Mouse (Mus musculus): Measurements from ENCODE around the gene Mogat2. TPM values are rescaled to one million over a fixed set of nuclear protein-coding genes. Genes with fewer than 3 reads are reported as not detected.

Gene Mogat2
- polyA plus RNA-seq (2016; fragmentation: Nextera tagmentation; extraction: Ambion mirVana) = 78.6 and 124 TPM in 2 replicates

DNA sequence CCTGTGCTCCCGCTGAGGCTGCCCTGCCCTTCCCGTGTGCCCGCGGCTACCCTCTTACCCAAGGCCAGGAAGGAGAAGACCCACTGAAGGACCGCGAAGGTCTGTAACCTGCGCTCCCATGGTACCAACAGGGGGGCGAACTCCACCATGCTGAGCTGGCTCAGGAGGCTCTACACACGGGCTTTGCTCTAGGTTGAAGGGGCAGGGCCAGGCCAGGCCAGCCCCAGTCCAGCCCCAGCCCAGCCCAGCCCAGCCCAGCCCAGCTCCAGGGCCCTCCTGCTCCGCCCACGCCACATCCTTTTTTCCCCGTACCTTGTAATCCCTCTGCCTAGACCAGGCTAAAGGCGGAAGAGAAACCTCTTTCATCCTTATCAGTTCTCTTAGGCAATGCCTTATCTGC is at the start of gene Mogat2:
TSS of gene Mogat2 (minus strand) at position 203 of the 400 bp plus-strand sequence.
- Histone ChIP-seq H3K9me3 (replicated peaks) (no peaks in the 10 kb centered on the region), H3K27ac (peak within 1 kb of the TSS; percentile 91), H3K4me1 (peaks cover 51% of the 10 kb centered on the region), H3K27me3 (ENCODE audit: low read depth, poor library complexity, severe bottlenecking) (no peaks in the 10 kb centered on the region), H3K36me3 (0 out of 2 replicates have a peak, but pooled peaks cover 4% of the 10 kb centered on the region), H3K4me3 (peak within 1 kb of the TSS; percentile 60)
- peak; percentile 78 for DNase-seq (ENCODE audit: low spot score)
- WGBS = under 1% methylated on average over 13 of the region's 13 CpGs

DNA sequence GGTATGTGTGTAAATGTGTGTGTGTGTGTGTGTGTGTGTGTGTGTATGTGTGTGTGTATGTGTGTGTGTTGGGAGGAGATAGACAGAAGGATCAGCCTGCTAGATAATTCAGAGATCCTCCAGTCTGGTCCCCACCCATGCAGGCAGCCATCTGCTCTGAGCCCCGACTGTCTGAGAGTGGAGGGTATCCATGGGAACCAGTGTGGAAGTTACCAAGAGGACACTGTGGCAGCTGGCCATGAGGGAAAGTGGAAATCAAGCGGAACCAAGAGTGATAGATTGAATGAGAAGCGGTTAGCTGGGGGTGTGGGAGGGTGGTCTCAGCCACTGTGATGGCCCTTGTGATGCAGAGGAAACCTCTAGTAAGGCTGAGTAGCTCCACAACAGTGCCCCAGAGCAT is 48.9 kb upstream of the Mogat2 start:
- Histone ChIP-seq H3K36me3 (no peaks in the 10 kb centered on the region), H3K27me3 (ENCODE audit: low read depth, poor library complexity, severe bottlenecking) (no peaks in the 10 kb centered on the region), H3K27ac (no peak overlapping the region), H3K4me3 (no peak overlapping the region), H3K9me3 (replicated peaks) (no peaks in the 10 kb centered on the region), H3K4me1 (peaks cover 14% of the 10 kb centered on the region)
- 77% methylated on average over 3 of the region's 3 CpGs for WGBS
- no peak for DNase-seq (ENCODE audit: low spot score)

DNA sequence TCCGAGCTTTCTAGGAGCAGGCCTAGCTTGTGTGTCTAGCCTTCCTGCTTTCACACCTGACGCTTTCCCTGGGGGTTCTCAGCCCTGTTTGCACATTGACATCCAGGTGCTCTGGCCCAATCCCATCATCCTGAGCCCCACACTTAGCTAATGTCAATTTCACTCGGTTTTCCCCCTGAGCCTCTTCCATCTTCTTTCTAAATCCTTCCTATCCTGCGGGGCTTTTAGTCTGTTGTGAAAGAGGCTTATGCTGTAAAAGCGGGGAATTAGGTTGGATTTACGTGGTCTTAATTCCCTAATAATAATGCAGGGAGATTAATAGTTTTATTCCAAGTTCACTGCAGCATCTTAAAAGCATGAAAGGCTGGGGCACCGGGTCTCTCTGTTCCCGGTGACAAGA is 41.2 kb upstream of the Mogat2 start:
- Histone ChIP-seq H3K36me3 (no peaks in the 10 kb centered on the region), H3K4me1 (peaks cover 15% of the 10 kb centered on the region; the same call in 1 of the 2 replicates), H3K27me3 (ENCODE audit: low read depth, poor library complexity, severe bottlenecking) (0 out of 2 replicates have a peak, but pooled peaks cover 6% of the 10 kb centered on the region), H3K27ac (no peak overlapping the region), H3K9me3 (replicated peaks) (no peaks in the 10 kb centered on the region), H3K4me3 (no peak overlapping the region)
- no peak for DNase-seq (ENCODE audit: low spot score)
- WGBS = 73% methylated on average over 8 of the region's 8 CpGs

DNA sequence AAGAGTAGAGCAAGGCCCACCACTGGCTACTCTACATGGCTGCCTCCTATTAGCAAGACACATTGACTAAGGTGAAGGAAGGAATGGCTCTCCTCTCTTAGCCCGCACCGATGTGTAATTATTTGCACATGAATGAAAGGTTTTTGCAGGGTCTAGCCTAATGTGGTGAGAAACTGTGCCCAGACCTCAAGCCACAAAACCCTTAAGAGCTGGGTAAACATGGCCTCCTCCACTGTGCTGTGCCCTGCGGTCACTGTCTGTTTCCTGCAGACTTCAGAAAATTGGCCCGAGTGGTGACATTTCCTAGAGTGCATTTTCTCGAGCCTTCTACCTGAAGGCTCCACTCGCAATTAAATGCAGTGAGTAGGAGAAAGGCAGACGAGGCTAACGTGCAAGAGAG is 39.9 kb upstream of the Mogat2 start:
- Histone ChIP-seq H3K27ac (no peak overlapping the region), H3K9me3 (replicated peaks) (no peaks in the 10 kb centered on the region), H3K27me3 (ENCODE audit: low read depth, poor library complexity, severe bottlenecking) (0 out of 2 replicates have a peak, but pooled peaks cover 6% of the 10 kb centered on the region), H3K36me3 (no peaks in the 10 kb centered on the region), H3K4me3 (no peak overlapping the region), H3K4me1 (peaks cover 15% of the 10 kb centered on the region; the same call in 1 of the 2 replicates)
- 90% methylated on average over 8 of the region's 8 CpGs for WGBS
- DNase-seq (ENCODE audit: low spot score) = no peak

DNA sequence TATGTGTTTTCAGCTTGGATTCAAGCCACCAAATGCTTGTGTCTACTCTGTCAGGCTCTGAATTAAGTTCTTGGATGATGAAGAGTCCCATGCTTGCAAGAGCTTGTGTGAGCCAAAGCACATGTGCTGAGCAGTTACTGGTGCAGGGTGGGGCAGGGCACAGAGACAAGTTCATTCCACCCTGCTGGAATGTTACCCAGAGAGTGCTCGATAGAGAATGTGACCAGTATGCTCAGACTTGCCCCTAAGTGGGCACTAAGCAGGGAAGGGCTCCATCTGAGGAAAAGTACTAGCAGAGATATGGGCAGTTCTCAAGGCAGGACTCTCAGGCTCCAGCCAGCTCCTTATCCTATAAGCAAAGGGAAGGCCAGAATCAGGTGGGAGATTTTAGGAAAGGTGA is 38.3 kb upstream of the Mogat2 start:
- peaks cover 17% of the 10 kb centered on the region for H3K27me3 ChIP-seq (ENCODE audit: low read depth, poor library complexity, severe bottlenecking)
- 70% methylated on average over 1 of the region's 1 CpGs for WGBS

DNA sequence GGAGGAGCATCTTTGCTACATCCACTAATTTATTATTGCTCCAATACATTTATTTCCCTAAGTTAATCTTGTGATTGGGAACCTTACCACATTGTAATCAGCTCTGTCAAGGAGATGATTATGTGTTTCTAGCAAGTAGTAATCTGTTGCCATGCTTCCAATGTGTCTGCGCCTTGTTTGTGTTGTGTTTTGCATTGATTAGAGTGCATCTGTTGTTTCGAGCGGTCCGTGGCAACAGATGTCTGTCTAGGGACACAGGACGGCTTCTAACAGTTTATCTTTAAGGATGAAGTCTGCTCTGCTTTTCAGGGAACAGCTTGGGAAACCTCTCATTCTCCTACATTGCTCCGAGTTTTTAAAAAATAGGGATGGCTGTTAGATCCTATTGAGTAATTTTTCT is 36.7 kb upstream of the Mogat2 start:
- Histone ChIP-seq H3K9me3 (replicated peaks) (no peaks in the 10 kb centered on the region), H3K36me3 (no peaks in the 10 kb centered on the region), H3K4me3 (no peak overlapping the region), H3K27ac (no peak overlapping the region), H3K27me3 (ENCODE audit: low read depth, poor library complexity, severe bottlenecking) (peaks cover 33% of the 10 kb centered on the region), H3K4me1 (peaks cover 22% of the 10 kb centered on the region)
- DNase-seq (ENCODE audit: low spot score) = no peak
- WGBS = 77% methylated on average over 6 of the region's 6 CpGs

More for the DNA sequence above, 38.3 kb upstream of the Mogat2 start:
- no peaks in the 10 kb centered on the region for H3K36me3 ChIP-seq
- no peaks in the 10 kb centered on the region for H3K9me3 ChIP-seq (replicated peaks)
- H3K4me1 ChIP-seq = peaks cover 24% of the 10 kb centered on the region
- no peak overlapping the region for H3K27ac ChIP-seq
- DNase-seq (ENCODE audit: low spot score) = no peak
- H3K4me3 ChIP-seq = no peak overlapping the region

DNA sequence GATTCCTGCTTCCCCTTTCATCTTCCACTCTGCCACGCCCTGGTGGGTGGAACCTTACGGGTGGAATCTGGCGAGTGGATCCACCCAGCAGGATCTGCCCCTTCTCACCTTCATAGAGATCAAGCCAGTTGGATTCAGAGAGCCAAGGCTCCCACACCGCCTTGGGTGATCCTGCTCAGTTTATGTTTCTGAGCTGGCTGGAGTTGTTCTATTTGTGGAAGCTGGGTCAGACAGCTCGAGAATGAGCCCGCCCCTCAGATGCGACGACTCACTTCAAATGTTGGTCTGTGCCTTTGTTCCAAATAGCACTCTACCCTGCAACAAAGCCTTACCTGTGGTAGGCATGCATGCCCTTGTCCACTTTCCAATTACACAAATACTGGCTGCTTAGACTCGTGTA is 33.2 kb upstream of the Mogat2 start:
- H3K9me3 ChIP-seq (replicated peaks) = no peaks in the 10 kb centered on the region
- H3K4me1 ChIP-seq = peaks cover 40% of the 10 kb centered on the region
- no peaks in the 10 kb centered on the region for H3K36me3 ChIP-seq
- H3K4me3 ChIP-seq = no peak overlapping the region
- no peak overlapping the region for H3K27ac ChIP-seq
- no peak for DNase-seq (ENCODE audit: low spot score)
- WGBS = 66% methylated on average over 9 of the region's 9 CpGs
- H3K27me3 ChIP-seq (ENCODE audit: low read depth, poor library complexity, severe bottlenecking) = peaks cover 62% of the 10 kb centered on the region

DNA sequence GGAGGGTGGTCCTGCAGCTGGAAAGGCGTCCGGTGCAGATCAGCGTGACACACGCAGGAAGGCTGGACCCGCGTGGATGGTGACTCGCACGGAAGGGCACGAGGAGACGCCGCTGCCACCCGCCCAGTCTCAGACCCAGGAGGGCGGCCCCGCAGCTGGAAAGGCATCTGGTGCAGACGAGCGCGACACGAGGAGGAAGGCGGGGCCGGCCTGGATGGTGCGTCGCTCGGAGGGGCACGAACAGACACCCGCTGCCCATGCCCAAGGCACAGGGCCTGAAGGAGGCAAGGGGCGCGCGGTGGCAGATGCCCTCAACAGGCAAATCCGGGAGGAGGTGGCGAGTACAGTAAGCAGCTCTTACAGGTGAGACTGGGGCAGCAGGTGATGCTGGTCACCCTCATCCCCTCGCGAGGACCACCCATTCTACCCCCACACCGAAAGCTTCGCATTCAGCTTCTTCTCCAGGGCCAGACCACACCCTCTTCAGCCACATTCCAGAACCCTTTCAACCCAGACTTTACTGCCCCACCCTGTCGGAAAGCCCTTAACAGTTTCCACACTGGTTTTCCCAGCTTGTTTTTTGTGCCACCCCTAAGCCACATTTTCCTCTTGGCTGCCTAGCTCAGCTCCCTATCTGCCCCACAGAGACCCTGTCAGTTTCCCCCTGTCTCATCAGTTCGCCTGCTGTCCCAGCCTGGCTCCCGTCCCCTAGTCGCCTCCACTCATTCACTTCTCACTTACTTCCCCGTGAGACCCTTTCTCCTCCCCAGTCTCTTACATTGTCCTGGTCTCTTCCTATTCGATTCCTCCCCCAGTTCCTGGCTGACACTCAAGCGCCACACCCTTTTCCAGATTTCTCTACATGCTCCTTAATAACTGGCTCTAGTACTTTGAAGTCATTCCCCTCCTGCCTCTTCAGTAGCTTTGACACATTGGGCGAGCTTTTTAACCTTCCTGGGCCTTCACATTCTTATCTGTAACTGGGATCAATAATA is 30.8 kb upstream of the Mogat2 start:
- WGBS = 5% methylated on average over 42 of the region's 42 CpGs
- no peak overlapping the region; the same call in 1 of the 2 replicates for H3K27ac ChIP-seq
- no peaks in the 10 kb centered on the region for H3K9me3 ChIP-seq (replicated peaks)
- peak overlapping the region; percentile 72 for H3K4me3 ChIP-seq
- peaks cover 82% of the 10 kb centered on the region for H3K27me3 ChIP-seq (ENCODE audit: low read depth, poor library complexity, severe bottlenecking)
- DNase-seq (ENCODE audit: low spot score) = peak; percentile 60
- H3K4me1 ChIP-seq = peaks cover 35% of the 10 kb centered on the region
- H3K36me3 ChIP-seq = no peaks in the 10 kb centered on the region

DNA sequence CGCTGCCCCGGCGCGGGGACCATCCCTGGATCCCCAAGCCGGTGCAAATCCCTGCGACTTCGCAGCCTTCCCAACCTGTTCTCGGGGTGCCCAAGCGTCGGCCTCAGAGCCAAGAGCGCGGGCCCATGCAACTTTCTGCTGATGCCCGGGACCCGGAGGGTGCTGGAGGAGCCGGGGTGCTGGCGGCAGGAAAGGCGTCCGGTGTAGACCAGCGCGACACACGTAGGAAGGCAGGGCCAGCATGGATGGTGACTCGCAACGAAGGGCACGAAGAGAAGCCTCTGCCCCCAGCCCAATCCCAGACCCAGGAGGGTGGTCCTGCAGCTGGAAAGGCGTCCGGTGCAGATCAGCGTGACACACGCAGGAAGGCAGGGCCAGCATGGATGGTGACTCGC is 30.1 kb upstream of the Mogat2 start:
- peaks cover 35% of the 10 kb centered on the region for H3K4me1 ChIP-seq
- no peak for DNase-seq (ENCODE audit: low spot score)
- peak overlapping the region; percentile 73 for H3K27ac ChIP-seq
- peaks cover 82% of the 10 kb centered on the region for H3K27me3 ChIP-seq (ENCODE audit: low read depth, poor library complexity, severe bottlenecking)
- no peaks in the 10 kb centered on the region for H3K36me3 ChIP-seq
- peak overlapping the region; percentile 72 for H3K4me3 ChIP-seq
- no peaks in the 10 kb centered on the region for H3K9me3 ChIP-seq (replicated peaks)
- WGBS = 1% methylated on average over 29 of the region's 29 CpGs

DNA sequence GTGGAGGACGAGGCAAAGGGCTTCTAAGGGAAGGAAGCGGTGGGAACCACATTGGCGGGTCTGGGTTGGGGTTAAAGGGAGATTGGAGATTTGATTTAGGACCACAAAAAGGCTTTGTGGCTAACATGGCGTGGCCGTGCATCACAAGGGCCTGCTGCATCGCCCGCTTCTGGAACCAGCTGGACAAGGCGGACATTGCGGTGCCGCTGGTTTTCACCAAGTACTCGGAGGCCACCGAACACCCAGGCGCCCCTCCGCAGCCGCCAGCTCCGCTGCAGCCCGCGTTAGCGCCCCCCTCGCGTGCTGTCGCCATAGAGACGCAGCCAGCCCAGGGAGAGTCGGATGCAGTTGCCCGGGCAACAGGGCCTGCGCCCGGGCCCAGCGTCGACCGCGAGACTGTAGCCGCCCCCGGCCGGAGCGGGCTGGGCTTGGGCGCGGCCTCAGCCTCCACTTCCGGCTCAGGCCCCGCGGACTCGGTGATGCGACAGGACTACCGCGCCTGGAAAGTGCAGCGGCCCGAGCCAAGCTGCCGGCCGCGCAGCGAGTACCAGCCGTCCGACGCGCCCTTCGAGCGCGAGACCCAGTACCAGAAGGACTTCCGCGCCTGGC is 29.6 kb upstream of the Mogat2 start:
- Histone ChIP-seq H3K27me3 (ENCODE audit: low read depth, poor library complexity, severe bottlenecking) (peaks cover 80% of the 10 kb centered on the region), H3K36me3 (no peaks in the 10 kb centered on the region), H3K9me3 (replicated peaks) (no peaks in the 10 kb centered on the region), H3K27ac (peak overlapping the region; percentile 73), H3K4me1 (peaks cover 32% of the 10 kb centered on the region), H3K4me3 (peak overlapping the region; percentile 72)
- under 1% methylated on average over 59 of the region's 59 CpGs for WGBS
- peak; percentile 87 for DNase-seq (ENCODE audit: low spot score)

DNA sequence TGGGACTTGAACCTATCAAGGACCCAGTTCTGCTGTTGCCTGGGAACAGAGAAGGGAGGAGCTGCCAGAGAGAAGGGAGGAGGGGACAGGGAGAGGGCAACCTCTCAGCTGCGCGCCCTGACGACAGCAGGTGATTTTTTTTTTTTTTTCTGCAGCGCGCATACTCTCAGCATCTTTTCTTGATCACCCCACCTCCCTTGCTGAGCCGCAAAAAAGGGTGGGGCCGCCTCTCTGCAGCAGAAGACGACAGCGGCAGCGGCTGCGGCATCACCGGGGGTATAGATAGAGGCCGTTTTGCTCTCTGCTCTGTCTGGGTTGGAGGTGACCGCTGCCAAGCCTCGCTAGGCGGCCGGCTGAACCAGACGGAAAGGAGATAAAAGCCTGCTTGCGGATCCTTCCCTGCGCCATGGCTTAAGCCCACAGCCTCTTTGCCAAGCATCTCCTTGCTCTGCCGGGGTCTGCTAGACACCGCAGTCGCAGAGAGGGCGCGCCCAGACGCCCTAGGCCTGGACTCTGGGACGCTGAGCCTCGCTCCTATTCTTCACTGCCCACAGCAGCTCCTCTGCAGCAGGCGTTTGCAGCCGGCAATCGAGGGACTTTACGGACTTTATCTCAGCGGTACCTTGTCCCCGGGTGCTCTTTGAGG is 29.0 kb upstream of the Mogat2 start, which contains the start of gene Map6:
TSS of gene Map6 (plus strand) at position 197 of the 646 bp plus-strand sequence.
- DNase-seq (ENCODE audit: low spot score) = no peak
- H3K36me3 ChIP-seq = no peaks in the 10 kb centered on the region
- H3K27ac ChIP-seq = peak within 1 kb of the TSS; percentile 73
- H3K27me3 ChIP-seq (ENCODE audit: low read depth, poor library complexity, severe bottlenecking) = peaks cover 74% of the 10 kb centered on the region
- WGBS = 2% methylated on average over 34 of the region's 34 CpGs
- H3K9me3 ChIP-seq (replicated peaks) = no peaks in the 10 kb centered on the region
- peak within 1 kb of the TSS; percentile 72 for H3K4me3 ChIP-seq
- H3K4me1 ChIP-seq = peaks cover 28% of the 10 kb centered on the region

DNA sequence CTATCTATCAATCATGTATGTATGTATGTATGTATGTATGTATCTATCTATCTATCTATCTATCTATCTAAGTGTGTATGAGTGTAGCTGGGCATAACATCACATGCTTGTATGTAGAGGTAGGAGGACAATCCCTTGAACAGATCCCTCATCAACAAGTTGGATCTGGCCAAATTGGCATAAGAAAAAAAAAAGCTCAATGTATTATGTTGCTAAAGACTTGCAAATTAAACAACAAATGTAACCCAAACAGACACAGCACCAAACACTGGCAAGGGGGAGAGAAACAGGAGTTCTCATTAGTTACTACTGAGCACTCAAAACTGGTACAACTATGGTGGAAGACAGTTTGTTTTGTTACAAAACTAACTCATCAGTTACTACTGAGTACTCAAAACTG is 26.2 kb upstream of the Mogat2 start:
- Histone ChIP-seq H3K36me3 (no peaks in the 10 kb centered on the region), H3K9me3 (replicated peaks) (no peaks in the 10 kb centered on the region), H3K4me1 (peaks cover 26% of the 10 kb centered on the region), H3K4me3 (no peak overlapping the region), H3K27ac (no peak overlapping the region), H3K27me3 (ENCODE audit: low read depth, poor library complexity, severe bottlenecking) (peaks cover 50% of the 10 kb centered on the region)
- no peak for DNase-seq (ENCODE audit: low spot score)
